Mouse (Mus musculus) ZHBTc4 (cell line): ENCODE measurements around the gene Thsd7a.

Experiments used
- DNase-seq: peaks from one replicate; pipeline ENCODE4 v3.0.0-alpha.2; 2011; ENCODE audit warnings: low read depth, low spot score

Gene Thsd7a

DNA sequence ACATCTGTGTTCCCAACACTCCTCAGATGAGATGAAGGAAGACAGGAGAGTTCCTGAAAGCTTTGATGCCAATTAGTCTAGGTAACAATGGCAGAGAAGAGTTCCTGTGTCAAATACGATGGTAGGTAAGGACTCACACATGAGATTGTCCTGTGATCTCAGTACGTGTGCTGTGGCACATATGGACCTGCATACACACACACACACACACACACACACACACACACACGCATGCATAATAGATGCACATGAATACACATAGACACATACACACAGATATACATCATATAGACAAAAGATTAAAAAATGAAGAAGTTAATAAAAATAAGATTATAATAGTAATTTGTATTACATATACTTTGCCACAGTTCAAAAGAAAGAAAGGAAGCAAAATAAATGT is 56.0 kb downstream of the Thsd7a start:
- DNase-seq = no peak

DNA sequence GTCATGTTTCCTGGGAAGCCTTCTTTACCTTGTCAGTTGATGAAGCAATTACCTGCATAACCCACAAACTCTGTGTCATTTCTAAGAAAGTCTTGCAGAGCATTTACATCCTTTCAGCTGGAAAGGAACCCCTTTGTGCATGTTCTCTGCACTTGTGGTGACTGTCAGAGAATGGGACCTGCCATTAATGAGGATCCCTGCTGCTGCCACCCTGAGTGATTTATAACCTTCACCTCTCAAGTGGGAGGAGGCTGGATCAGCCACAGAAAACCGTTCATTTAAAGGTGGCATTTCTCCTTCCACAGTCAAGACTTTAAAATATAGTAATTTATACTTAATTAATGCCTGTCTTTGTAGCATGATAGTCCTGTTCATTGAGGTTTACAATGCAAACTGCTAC is 99.6 kb downstream of the Thsd7a start:
- DNase-seq = no peak

DNA sequence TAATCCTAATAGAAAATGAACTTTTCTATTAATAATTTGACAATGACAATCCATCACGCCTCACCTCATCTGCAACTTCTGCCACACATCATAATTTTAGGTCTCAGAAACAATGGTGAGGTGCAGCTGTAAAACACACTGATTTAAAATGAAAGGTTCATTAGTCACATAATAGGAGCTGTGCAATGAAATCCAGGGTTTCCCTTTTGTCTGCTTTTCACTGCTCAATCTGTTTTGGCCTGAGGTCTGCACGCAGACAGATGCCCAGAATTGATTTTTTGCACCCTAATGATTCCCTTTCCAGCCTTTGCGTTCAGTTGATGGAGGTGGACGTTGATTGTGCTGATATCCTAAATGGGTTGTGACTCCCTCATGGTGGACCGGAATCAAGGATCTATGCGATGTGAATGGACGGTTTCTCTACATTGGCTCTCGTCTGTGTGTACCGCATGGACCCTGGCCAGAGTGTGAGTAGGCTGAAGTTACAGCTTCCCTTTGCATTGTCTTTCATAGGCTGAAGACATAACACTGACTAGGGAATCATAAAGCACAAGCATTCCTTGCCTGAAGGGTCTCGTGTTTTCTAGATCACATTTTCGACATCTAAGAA is 120.5 kb downstream of the Thsd7a start:
- DNase-seq = no peak

DNA sequence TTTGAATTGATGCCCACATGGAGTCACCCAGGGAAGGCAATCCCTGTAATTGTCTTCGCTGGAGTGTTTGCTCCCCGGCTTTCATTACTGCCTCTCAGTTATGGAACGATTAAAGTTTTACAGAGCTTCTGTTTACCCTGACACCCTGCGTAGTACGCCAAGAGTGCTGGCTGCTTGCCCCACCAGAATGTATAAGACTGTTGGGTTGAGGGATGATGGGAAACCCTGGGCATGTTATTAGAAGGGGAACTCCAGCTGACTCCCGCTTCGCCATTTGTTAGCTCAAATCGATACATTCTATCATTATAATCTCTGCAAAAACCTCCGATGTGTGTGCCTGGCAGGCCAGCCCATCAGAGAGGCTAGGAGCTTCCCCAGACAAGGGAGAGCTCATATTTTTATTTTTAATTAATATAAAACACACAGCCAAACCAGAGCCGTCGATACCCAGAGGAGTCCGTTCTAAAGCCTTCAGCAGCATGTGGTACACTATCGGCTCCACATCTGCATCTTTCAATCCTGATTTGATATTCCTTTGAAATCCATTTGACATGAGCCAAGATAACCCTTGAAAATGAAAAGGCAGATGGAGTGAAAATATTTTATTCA is 142.5 kb downstream of the Thsd7a start:
- DNase-seq = no peak

DNA sequence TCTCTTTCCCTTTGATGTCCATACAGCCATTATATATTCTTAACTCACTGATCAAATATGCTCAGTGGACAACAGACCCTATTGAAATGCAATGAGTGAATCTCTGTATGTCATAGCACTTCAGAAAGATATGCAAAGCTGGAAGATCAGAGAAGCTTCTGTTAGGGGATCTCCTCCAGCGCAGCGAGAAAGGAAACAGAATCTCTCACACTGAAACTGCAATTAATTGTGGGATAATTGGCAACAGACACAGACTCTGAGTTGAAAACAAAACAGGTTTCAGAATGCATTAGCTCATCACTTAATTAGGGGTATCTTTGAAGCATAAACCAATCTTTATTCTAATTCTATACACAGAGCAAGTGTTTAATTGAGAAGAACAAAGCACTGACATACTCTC is 146.3 kb downstream of the Thsd7a start:
- DNase-seq = no peak

DNA sequence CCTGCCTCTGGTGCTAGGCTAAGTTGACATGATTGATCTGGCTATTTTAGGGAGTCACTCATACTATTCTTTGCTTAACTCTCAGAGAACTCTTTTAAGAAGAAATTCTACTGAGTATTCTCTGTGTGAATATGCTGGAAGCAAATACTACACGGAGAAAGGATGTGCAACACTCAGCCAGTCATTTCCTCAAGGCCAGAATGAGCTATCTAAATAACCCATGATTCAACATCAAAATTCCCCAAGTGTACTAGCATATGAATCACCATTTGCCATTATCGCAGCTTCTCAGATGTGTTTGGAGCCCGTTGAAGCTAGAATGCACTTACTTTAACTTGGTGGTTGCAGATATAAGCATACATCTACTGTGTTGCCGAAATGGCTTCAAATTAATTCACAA is 147.0 kb downstream of the Thsd7a start:
- no peak for DNase-seq

DNA sequence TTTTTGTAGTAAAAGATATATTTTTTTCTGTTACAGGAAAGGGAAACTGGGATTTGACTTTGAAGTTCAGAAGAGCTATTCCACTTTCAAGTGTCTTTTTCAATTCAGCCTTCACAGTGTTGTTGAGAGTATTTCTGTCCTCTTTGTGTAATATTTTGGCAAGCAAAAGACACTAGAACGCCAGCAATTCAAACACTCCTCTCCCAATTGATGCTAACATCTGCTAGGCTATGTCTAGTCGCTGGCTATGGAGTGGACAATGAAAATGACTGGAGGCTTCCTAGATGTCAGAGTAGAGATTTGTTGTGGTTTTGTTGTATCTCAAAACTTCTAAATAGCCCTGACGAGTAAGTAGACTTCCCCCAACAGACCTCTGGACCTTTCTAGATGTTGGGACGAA is 164.8 kb downstream of the Thsd7a start:
- no peak for DNase-seq

DNA sequence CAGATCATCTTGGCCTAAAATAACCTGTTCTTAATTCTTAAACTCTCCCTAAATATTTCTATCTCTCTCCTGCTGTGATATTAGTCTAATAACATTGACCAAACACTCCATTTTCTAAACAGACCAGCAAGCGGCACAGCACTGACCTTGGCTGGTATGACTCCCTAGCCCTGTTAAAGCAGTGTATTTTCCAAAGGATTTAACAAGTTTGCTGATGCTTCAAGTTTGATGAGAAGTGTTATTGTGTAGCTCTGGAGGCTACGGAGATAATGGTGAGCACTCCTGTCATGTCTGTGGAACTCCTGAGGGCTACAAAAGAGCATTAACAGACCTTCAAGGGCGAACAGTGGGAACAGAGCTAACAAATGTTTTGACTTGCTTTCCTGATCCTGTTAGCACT is 168.1 kb downstream of the Thsd7a start:
- no peak for DNase-seq

DNA sequence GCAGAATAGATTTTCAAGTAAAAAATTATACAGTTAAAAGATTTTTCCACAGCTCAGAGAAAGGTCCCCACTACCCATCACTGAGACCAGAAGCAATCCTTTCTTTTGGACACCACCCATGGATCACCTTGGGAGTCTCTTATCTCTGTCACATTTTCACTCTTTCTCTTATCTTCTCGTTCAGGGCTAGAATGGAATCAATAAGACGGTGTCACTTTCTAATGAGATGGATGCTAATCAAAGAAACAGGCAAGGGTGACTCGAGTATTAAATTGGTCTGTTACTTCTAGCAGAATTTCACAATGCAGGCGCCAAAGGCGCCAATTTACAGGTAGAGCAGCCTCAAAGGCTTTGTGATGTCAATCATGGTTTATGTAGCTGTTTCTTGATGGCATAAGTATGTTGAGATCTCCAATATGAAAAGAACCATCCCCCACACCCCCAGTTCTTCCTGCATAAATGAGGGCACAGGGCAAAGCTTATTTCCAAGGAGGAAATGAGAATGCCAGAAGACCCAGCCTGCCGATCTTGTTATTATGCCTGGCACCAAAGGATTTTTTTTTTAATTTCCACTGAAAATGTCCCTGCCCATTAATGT is 173.5 kb downstream of the Thsd7a start:
- no peak for DNase-seq

DNA sequence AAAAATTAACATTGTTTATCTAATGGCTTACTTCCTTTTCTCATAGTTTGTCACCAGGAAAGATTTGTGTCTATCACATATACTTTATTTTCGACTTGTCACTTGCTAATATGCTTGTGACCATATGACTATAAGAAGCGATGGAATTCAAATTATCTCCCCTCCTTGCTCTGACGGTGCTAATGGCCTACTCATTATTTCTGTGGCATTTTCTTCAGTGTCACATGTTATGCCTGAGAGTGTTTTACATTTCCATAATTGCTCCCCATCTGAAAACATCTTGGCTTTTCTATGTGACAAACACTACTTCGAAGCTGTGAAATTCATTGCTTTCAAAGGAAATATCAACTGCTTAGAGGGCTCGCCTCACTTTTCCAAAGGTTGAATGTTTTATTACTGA is 177.0 kb downstream of the Thsd7a start:
- no peak for DNase-seq

DNA sequence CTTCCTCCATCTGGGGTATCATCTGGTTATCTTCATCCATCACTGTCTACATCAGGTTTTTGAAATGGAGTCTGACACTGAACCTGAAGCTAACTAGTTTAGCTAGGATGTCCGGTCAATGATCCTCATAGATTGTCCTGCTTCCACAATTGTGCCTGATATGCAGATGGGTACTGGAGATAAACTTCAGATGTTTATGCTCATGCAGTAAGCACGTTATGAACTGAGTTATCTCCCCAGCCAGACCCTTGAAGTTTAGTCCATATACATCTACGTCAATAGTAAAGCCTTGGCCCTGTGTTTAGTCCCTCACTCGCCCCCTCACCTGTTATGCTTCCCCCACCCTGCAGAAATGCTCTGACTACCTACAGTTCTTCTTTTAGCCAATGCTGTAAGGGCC is 184.1 kb downstream of the Thsd7a start:
- no peak for DNase-seq

DNA sequence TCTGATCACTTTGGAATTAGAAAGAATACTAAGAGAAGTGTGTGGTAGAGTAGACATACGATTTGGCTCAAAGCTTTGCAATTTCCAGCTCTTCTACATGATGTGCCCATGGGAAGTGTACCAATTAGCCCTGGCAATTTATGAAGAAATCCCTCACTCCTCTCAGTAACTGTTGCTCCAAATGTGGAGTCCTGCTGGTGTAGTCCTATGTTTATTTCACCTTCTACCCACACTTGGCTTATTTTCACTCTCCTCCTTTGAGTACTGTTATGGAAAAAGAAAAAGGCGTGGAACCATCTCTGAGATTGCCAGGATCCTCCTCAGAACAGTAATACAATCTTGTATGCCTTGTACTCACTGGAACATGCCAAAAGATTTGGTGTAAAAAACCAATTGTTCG is 186.9 kb downstream of the Thsd7a start:
- DNase-seq = no peak

DNA sequence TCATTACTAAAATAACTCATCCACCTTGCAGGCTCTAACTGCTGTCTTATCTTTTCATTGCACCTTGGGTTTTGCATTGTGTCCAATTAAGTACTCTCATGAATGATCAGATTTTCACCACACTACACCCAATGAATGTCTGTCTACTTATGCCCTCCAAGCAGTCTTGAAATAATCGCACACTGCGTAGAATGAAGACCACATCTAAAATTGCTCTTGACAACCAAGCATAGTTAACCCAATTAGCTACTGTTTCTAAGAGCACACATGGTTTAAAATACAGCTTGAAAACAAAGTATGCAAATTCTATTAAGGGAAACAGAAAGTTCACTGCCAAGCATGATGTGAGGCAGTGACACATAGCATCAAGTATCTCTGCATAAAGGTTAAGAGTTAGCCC is 188.7 kb downstream of the Thsd7a start:
- no peak for DNase-seq

DNA sequence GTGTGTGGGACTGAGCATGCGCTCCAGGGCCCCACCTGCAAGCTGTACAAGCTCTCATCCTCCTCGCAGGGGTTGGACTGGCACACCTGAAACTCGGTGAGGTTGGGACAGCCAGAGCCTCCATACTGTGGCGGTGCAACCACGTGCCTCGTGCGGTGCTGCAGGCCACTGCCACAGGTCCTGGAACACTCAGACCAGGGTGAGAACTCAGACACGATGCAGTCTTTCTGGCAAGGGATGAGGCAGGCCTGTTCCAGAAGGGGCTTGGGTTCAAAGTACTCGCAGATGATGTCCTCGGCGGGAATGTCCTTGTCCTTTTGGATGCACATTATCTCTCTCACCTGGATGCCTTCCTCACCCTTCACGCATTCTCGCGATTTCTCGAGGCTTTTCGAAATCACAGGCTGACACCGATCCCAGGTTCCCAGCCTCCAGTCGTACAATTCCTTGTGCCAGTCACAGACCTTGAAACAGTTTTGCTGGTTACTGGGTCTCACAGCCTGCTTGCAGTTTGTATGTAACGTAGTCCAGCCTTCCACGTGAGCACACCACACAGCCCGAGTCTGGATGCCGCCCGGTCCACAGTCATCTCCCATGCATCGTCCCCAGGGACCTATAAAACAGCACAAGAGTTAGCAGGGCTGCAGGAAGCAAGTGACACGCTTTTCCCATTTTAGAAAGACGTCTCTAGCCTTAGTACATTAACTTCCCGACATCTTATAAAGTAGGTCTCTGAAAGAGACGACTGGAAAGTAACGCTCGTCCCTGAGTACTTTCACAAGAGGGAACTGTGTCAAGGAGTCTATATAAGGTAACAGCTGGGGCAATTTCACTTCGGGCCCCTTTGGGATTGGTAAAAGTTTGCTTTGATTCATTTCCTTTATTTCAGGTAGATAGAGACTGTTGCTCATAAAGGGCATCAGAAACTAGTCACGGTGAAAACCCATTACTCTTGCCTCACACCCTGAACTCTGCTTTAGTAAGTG is 193.8 kb downstream of the Thsd7a start:
- peak; percentile 32 for DNase-seq

DNA sequence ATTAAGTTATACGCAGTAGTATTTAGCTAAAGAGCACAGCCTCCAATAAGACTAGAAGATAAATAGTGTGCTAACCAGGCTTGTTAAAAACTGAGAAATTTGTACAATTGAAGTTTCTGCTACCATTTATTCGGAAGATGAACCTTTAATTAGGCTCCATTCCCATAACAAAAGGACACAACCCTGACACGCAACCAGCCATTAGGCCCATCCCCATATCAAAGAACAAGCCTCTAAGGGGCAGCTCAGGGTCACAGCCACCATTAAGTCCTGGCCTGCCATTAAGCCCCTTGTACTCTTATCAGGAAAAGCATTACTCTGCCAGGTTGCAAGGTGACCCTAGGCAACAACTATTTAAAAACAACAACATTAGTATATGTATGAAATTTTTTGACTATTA is 198.0 kb downstream of the Thsd7a start:
- DNase-seq = peak; percentile 77

DNA sequence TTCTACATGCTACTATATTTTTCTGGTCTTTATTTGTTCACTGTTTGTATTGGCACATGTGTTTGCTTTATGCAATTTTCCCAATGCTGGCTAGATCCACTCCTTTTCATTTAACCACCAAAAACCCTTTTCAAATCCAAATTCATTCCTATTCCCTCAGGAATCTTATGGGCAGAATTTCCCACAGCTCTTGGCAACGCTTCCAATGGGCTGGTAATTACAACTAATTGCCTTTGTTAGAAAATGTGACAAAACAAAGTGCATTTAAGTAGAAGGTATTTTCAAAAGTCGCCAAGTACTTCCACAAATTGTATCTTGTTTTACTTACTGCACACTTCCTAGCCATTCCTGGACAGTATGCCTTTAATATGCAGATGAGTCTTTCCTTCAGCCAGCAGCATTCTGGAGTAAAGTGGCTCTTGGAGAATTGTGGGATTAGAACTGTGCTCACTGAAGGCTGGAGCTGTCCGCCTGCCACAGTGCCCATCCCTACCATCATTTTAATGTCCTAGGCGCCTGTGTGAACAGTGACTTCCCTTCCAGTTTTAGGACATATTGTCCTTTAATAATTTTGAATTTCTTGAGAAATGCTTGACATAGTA is 199.1 kb downstream of the Thsd7a start:
- peak; percentile 53 for DNase-seq

DNA sequence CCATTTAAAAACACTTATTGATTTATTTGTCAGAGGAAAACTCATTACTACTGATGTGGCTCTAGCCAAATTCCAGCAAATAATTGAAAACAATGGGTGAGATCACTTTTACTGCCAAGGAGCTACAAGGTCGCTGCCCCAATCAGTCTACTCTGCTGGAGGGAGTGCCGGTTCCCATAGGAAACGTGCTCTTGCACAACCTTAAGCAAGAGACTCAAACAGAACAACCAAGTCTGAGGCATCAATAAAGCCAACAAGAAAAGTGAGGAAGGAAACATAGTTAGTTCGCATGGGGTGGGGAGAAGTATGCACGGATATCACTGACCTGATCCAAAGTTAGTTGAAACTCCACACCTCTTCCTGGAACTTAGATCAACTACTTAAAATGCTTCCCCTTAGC is 205.1 kb downstream of the Thsd7a start:
- DNase-seq = peak; percentile 9

DNA sequence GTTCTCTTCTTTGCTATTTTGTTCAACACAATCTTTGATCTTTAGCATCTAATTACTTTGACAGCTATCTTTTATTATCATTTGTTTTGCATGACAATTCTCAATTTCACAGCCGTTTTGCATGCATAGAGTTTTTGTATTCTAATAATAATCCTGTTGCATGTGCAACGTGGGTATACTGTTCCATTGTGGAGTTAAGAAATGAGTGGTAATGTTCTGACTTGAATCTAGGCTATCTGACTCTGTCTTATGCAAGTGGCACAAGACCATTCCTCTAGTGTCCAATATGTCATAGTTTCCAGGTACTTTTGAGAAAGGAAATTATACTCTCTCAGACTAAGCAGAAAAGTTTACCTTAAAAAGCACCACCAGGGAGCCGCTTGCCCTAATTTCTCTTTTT is 206.7 kb downstream of the Thsd7a start:
- no peak for DNase-seq

DNA sequence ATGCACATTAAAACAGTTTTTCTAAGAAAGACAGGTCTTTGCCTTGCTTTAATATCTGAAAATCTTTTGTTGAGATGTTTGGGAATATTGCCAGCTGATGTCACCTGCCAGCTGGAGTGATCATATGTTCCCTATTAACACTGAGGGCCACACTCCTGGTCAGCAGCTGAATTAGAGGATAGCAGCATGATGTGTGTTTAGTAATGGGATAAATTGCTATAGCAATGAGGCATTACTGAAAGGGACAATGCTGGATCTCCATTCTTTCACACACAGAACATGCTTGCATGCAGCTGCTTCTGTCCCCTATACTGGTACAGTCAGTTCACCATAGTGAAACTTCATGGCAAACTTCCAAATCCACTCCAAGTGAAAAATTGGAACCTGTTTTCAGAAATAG is 230.1 kb downstream of the Thsd7a start:
- DNase-seq = no peak

DNA sequence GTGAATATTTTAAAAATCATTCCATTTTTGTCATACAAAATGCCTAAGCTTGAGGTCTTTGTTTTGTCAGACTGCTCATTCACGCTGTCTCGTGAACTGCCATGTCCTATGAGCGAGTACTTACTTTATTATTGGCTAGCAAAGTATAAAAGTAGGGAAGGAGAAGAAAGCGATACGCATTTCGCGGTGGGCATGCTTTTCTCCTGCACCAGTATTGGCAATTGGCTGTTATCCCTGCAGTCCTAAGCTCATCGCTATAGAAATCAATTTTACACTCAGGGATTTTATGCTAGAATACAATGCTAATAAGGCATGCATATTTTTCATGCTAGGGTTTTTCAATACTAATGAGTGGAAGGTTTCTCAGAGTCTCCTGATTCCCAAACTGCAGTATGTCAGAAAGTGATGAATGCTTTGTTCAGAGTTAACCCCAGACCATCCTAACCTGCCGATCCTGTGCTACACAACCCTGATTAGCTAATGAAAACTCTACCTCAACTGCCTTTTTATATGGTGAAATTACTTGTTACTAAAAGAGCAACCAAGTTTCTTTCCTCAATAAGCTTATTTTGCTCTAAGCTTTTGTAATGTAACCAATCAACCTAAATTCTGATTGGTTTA is 230.8 kb downstream of the Thsd7a start:
- DNase-seq = no peak

DNA sequence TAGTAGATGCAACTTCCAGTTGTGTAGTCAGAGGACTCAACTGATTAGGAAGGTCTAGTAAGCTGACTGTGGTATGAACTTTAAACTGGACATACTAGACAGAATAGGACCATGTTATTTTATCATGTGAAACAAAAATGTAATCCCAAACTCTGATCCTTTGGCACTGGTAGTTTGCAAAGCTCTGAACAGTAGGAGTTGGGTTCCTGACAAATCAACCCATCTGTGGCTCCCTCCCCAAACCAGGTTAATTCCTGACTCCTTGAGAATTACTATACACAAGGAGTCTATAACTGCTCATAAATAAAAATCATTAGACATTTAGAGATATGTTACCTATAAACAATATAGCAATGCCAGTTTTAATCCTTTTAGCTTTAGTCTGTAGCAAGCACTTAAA is 231.5 kb downstream of the Thsd7a start:
- DNase-seq = no peak

DNA sequence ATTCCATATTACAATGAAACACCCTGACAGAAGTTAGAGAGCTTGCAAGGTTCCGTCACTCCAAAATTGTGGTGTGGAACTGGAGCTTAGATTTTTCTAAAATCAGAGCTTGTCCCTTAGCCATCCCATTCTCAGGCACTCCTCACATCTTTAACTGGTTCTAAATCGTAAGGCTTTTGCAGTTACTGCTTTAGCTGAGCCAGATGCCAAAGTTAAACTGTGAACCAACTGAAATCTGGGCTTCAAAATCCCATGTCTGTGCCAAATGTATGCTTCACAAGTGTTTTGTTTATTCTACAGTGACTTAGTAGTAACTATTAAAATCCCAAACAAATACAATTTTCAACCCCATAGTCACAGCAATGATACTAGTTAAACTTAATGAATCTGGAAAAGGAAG is 242.3 kb downstream of the Thsd7a start:
- no peak for DNase-seq
